In the genomic region with DNA sequence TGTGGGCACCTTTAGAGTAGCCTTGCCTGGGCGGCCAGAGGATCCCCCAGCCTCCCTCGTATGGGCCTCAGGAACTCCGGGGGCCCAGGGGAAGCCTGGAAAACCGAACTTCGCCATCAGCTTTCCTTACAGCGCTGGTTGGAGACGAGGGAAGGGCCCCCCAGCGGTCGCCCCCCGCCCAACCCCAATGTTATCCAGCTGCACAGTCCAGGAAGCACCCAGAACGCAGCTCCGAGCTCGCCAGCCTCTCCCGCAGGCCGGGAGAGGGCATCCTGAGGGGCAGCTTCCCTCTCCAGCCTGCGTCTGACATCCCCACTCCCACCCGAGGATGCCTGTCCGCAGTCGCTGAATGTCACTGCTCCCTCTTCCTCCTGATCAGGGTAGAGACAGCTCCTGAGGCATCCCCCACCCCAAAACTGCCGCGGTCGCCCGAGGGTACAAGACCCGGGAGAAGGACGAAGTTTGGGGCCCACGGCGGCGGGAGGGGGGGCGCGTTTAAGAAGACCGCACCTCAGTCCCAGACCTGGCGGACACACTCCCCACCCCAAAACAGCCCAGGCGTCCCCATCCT, we compare ENCODE assay signal across 8 mouse cellular contexts. TPM values are rescaled to one million over a fixed set of nuclear protein-coding genes. Genes with fewer than 3 reads are reported as not detected.
A peak's percentile ranks its signal among the peaks of the same experiment; 100 is the strongest.
DNase-seq lines count a peak whose midpoint lies in the region; ATAC-seq lines count a peak whose summit lies in the region.

No protein-coding gene starts in this region.

- no peak for ATAC-seq in embryonic facial prominence, embryonic 14.5 days (ENCODE audit: low read depth)
- no peak for ATAC-seq in hindbrain, embryonic 13.5 days (ENCODE audit: low FRiP score)
- ATAC-seq in granulocyte monocyte progenitor cell, adult 5-6 weeks (replicated peaks; ENCODE audit: poor library complexity, severe bottlenecking) = no peak

- 0% methylated on average over 26 of the region's 33 CpGs for WGBS in embryonic facial prominence, embryonic 14.5 days
- under 1% methylated on average over 33 of the region's 33 CpGs for WGBS in hindbrain, embryonic 13.5 days

- H3K9me3 ChIP-seq in embryonic facial prominence, embryonic 14.5 days (ENCODE audit: control insufficient read depth, low read length) = no peaks in the 10 kb centered on the region
- H3K9me3 ChIP-seq in hindbrain, embryonic 13.5 days = no peaks in the 10 kb centered on the region

- peak overlapping the region; percentile 73 for H3K4me2 ChIP-seq in embryonic facial prominence, embryonic 14.5 days (ENCODE audit: low read depth, low read length)
- peak overlapping the region; percentile 83 for H3K4me2 ChIP-seq in hindbrain, embryonic 13.5 days

- H3K4me3 ChIP-seq in embryonic facial prominence, embryonic 14.5 days (ENCODE audit: low read depth, low read length) = peak overlapping the region; percentile 84
- peak overlapping the region; percentile 86 for H3K4me3 ChIP-seq in hindbrain, embryonic 13.5 days

- no peaks in the 10 kb centered on the region for H3K36me3 ChIP-seq in embryonic facial prominence, embryonic 14.5 days (ENCODE audit: control insufficient read depth, insufficient read depth, low read length)
- no peaks in the 10 kb centered on the region for H3K36me3 ChIP-seq in hindbrain, embryonic 13.5 days

- H3K27me3 ChIP-seq in embryonic facial prominence, embryonic 14.5 days (replicated peaks; ENCODE audit: control insufficient read depth, insufficient read depth, low read length) = no peaks in the 10 kb centered on the region
- H3K27me3 ChIP-seq in hindbrain, embryonic 13.5 days = no peaks in the 10 kb centered on the region

- peak overlapping the region; percentile 98 for H3K27ac ChIP-seq in embryonic facial prominence, embryonic 14.5 days (replicated peaks; ENCODE audit: low read depth, low read length)
- H3K27ac ChIP-seq in hindbrain, embryonic 13.5 days = peak overlapping the region; percentile 99

- H3K4me1 ChIP-seq in embryonic facial prominence, embryonic 14.5 days (ENCODE audit: control insufficient read depth, insufficient read depth, low read length) = peaks cover 14% of the 10 kb centered on the region
- peaks cover 36% of the 10 kb centered on the region for H3K4me1 ChIP-seq in hindbrain, embryonic 13.5 days (replicated peaks)

- DNase-seq in A20 (ENCODE audit: low read depth, low spot score) = peak; percentile 74
- DNase-seq in R1 (ENCODE audit: low read depth, low spot score) = peak; percentile 48
- DNase-seq in embryonic facial prominence, embryonic 14.5 days (ENCODE audit: low spot score) = peak; percentile 68
- DNase-seq in layer of hippocampus, postnatal 36 days = peak; percentile 43 to 52
- DNase-seq in lung, postnatal 4 days = peak; percentile 52 to 64
- DNase-seq in right cerebral cortex, postnatal 10 days (ENCODE audit: low spot score in 2 of 2) = peak; percentile 67 to 71

- H3K9ac ChIP-seq in embryonic facial prominence, embryonic 14.5 days (ENCODE audit: low read depth, low read length) = peak overlapping the region; percentile 95
- H3K9ac ChIP-seq in hindbrain, embryonic 13.5 days = peak overlapping the region; percentile 97

RNA-seq across cellular contexts. Expression of a gene that starts 17.9 kb away (rescaled TPM):
- 18.0 and 20.9 TPM in 2 replicates for polyA plus RNA-seq in embryonic facial prominence, embryonic 14.5 days (2014; fragmentation: Nextera tagmentation; extraction: Ambion mirVana)
- 18.6 and 20.0 TPM in 2 replicates for polyA plus RNA-seq in hindbrain, embryonic 13.5 days (2015; fragmentation: Nextera tagmentation; extraction: Ambion mirVana)
- 10 to 100 TPM; 92.1 to 93.1 TPM for total RNA-seq in layer of hippocampus, postnatal 36 days (2021)
- total RNA-seq in granulocyte monocyte progenitor cell, adult 5-6 weeks (2014; fragmentation: Nextera tagmentation) = 12.7 and 13.3 TPM in 2 replicates
- total RNA-seq in granulocyte monocyte progenitor cell, adult 5-6 weeks (2017) = 6.3 and 7.2 TPM in 2 replicates

Comparison
In these comparisons a context has a peak if more than half of its experiments do, and no peak if none do; other contexts are left out.
1. RNA of a gene that starts 17.9 kb away (total RNA-seq): 92.1 to 93.1 TPM in layer of hippocampus, postnatal 36 days; 6.3 to 13.3 TPM in granulocyte monocyte progenitor cell, adult 5-6 weeks; every median in the first group is over 4 times any median in the second.
2. Peak in every context shown above with its lines, with median percentiles within 50 percentile points of each other: DNase-seq.